Mouse (Mus musculus) liver, embryonic 16.5 days (tissue): Measurements from ENCODE around the gene Ppp1r15a. TPM values are rescaled to one million over a fixed set of nuclear protein-coding genes. Genes with fewer than 3 reads are reported as not detected.

Experiments used
- ATAC-seq: fragments of 200-750 bp; cut with Nextera tagmentation; 2 replicates; pipeline ENCODE4 v1.8.0; 2017; ENCODE audit warnings: low read depth, mild to moderate bottlenecking, moderate number of reproducible peaks, moderate library complexity
- H3K27ac ChIP-seq: fragments of 300-500 bp; sonication (generic); 2 replicates; pipeline ENCODE4 v1.5.1; 2014; ENCODE audit warnings: mild to moderate bottlenecking, low read length
- H3K27me3 ChIP-seq: fragments of 300-500 bp; sonication (generic); 2 replicates; pipeline ENCODE4 v1.6.1; 2014; ENCODE audit warnings: low read depth, low read length, mixed read lengths; ENCODE audit not compliant: control insufficient read depth, insufficient read depth
- H3K36me3 ChIP-seq: fragments of 300-500 bp; sonication (generic); 2 replicates; pipeline ENCODE4 v1.6.1; 2014; ENCODE audit warnings: mild to moderate bottlenecking; ENCODE audit not compliant: control insufficient read depth, insufficient read depth
- H3K4me1 ChIP-seq: fragments of 300-500 bp; sonication (generic); 2 replicates; pipeline ENCODE4 v1.6.1; 2014; ENCODE audit warnings: low read depth, low read length, mixed read lengths; ENCODE audit not compliant: control insufficient read depth
- H3K4me2 ChIP-seq: fragments of 300-500 bp; sonication (generic); 2 replicates; pipeline ENCODE4 v1.6.1; 2014; ENCODE audit warnings: low read depth, low read length, mixed read lengths
- H3K4me3 ChIP-seq: fragments of 300-500 bp; sonication (generic); 2 replicates; pipeline ENCODE4 v1.5.1; 2014; ENCODE audit warnings: low read depth, mild to moderate bottlenecking, low read length
- H3K9ac ChIP-seq: fragments of 300-500 bp; sonication (generic); 2 replicates; pipeline ENCODE4 v1.6.1; 2014; ENCODE audit warnings: low read depth, low read length
- H3K9me3 ChIP-seq: fragments of 300-500 bp; sonication (generic); replicated peaks from 2 replicates; pipeline ENCODE4 v1.6.1; 2016; ENCODE audit warnings: low read length; ENCODE audit not compliant: control insufficient read depth
- WGBS: fragments of 180-500 bp; shearing (Covaris S2); extraction: QIAGEN DNeasy Blood & Tissue Kit; methylation state at CpG from one replicate; pipeline ENCODE4 v1.1.7; 2014; ENCODE audit not compliant: insufficient replicate concordance; 5-methylcytosine and 5-hydroxymethylcytosine counted together
- polyA plus RNA-seq: library from polyadenylated mRNA; unstranded; fragments of >200 nt; fragmentation: Nextera tagmentation; extraction: Ambion mirVana; gene quantifications from 2 replicates; pipeline ENCODE4 v1.2.1, GENCODE M21; 2015

Gene Ppp1r15a
- polyA plus RNA-seq, 1 experiment from 2014 or later = 328 TPM

DNA sequence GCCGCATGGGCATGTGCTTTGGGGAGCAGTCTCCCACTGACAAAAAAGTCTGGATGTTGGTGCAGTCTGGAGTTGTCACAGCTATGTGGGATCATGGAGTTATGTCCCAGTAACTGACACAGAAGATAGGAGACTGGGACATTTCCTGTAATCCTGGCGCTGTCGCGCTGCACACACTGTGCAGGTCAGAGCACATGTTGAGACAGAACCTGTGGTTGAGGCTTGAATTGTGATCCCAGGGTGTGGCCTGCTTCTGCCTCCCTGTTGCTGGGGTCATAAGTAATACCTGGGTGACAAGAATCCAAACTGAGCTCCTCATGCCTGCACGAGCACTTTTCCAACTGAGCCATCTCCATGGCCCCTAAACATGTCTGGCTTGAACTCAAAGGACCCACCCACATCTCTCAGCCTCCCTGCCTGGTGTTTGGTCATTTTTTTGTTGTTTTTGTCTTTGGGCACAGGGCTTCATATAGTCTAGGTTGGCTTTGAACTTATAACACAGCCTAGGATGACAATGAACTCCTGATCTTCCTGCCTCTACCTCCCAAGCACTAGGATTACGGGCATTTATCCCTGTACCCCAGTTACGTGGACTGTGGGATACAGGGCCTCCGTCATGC lies 33.7 kb downstream of the Ppp1r15a start:
- WGBS = 87% methylated on average over 8 of the region's 8 CpGs
- H3K36me3 ChIP-seq = peaks cover 39% of the 10 kb centered on the region

DNA sequence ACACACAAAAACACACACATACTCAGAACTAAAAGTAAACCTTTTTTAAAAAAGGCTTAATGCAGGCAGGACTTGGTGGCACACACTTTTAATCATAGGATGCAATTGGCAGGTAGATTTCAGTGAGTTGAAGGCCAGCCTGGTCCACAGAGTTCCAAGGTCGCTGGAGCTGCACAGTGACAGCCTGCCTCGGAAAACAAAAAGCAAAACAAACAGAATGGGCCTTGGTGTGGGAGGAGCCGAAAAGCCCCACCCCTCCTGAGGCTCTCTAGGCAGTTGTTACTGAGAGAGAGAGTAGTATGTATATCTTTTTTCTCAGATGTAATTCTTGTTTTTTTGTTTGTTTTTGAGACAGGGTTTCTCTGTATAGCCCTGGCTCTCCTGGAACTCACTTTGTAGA lies 34.8 kb downstream of the Ppp1r15a start:
- H3K27me3 ChIP-seq = no peaks in the 10 kb centered on the region
- H3K9me3 ChIP-seq = no peaks in the 10 kb centered on the region
- H3K4me3 ChIP-seq = no peak overlapping the region
- peak overlapping the region; percentile 35; the same call in 1 of the 2 replicates for H3K4me2 ChIP-seq
- peak overlapping the region; percentile 69 for H3K27ac ChIP-seq
- H3K36me3 ChIP-seq = peaks cover 33% of the 10 kb centered on the region
- no peak overlapping the region for H3K9ac ChIP-seq
- WGBS = 12% methylated on average over 3 of the region's 3 CpGs
- ATAC-seq = peak; percentile 73
- H3K4me1 ChIP-seq = peaks cover 44% of the 10 kb centered on the region

More for the DNA sequence above, 33.7 kb downstream of the Ppp1r15a start:
- no peak overlapping the region for H3K9ac ChIP-seq
- no peak overlapping the region for H3K4me2 ChIP-seq
- H3K4me3 ChIP-seq = no peak overlapping the region
- no peaks in the 10 kb centered on the region for H3K27me3 ChIP-seq
- H3K9me3 ChIP-seq = no peaks in the 10 kb centered on the region
- H3K27ac ChIP-seq = peak overlapping the region; percentile 33; the same call in 1 of the 2 replicates
- ATAC-seq = no peak
- peaks cover 37% of the 10 kb centered on the region for H3K4me1 ChIP-seq

DNA sequence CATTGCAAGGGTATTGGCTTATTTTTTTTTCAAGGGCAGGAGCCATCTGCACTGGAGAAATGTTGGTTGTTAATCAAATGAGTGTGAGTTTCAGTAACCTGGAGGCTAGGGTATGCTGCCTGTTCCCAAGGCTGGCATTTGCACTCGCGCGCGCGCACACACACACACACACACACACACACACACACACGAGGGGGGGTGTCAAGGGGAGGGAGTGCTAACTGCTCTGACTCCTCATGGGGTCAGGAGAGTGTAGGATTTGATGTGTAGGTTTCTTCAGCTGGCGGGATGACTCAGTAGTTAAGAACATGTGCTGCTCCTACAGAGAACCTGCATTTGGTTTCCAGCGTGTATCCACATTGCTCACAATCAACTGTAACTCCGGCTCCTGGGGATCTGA lies 35.2 kb downstream of the Ppp1r15a start:
- peak overlapping the region; percentile 69 for H3K27ac ChIP-seq
- H3K4me2 ChIP-seq = peak overlapping the region; percentile 35; the same call in 1 of the 2 replicates
- H3K27me3 ChIP-seq = no peaks in the 10 kb centered on the region
- no peaks in the 10 kb centered on the region for H3K9me3 ChIP-seq
- WGBS = 53% methylated on average over 9 of the region's 9 CpGs
- peaks cover 48% of the 10 kb centered on the region for H3K4me1 ChIP-seq
- H3K9ac ChIP-seq = no peak overlapping the region
- ATAC-seq = no peak; the same call in 1 of the 2 replicates
- no peak overlapping the region for H3K4me3 ChIP-seq
- H3K36me3 ChIP-seq = peaks cover 33% of the 10 kb centered on the region

DNA sequence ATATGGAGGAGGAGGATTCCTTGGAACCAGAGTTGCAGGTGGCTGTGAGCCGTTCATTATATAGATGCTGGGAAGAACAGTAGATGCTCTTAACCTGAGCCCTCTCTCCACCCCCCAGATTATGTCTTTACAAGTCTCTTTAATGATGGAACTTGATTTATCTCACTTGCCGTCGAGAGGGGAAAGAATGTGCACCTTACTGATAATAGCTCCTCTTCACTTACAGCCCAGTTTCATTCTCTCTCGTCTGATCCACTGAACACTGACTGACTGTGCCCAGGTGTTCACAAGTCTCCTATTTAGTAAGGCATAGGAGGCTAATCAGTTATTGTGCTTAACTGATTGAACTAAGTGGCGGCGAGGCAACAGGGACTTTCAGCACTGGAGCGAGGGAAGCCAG lies 36.5 kb downstream of the Ppp1r15a start:
- Histone ChIP-seq H3K9ac (0 out of 2 replicates have a peak overlapping the region, but pooled peaks have one; percentile 6), H3K27ac (0 out of 2 replicates have a peak overlapping the region, but pooled peaks have one; percentile 15), H3K36me3 (peaks cover 22% of the 10 kb centered on the region), H3K9me3 (no peaks in the 10 kb centered on the region), H3K27me3 (no peaks in the 10 kb centered on the region), H3K4me3 (no peak overlapping the region), H3K4me1 (peaks cover 48% of the 10 kb centered on the region), H3K4me2 (peak overlapping the region; percentile 15; the same call in 1 of the 2 replicates)
- WGBS = 31% methylated on average over 7 of the region's 7 CpGs
- ATAC-seq = no peak

DNA sequence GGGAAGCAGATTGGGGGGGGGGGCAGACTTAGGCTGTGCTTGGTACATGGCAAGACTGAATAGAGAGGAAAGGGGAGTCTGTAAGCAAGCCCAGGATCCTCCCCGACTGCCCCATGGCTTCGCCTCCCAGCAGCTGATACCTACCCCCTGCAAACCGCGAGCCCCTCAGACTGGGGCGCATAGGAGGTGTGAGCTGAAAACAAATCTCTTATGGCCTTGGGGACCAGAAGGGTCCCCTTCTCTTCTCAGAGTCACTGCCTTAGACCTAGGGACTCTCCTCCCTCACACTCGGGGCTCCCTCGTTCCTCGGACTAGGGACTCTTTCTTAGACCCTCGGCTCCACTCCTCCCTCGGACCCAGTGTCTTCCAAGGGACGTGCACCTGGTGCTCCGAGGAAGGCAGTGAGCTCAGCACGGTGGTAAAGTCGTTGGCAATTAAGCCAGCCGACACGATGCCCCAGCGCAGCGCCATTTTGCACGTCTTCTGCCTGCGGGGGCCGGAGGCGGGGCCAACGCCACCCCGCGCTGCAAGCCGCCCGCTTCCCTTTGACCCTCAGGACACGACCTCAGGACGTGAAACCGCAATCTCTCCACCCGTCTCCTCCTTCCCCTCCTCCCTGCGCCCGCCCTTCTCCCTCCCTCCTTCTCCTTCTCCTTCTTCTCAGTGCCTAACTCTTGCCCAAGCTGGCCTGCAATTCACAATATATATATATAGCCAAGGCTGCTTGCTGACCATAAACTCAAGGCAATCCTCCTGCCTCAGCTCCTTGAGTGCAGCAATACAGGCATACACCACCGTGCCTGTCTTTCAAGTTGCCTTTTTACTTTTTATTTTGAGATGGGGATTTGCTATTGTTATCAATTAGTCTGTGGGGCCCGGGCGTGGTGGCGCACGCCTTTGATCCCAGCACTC lies 37.5 kb downstream of the Ppp1r15a start, which contains the start of gene Dhdh:
Dhdh (minus strand) TSS at position 513 of the 912 bp plus-strand sequence.
- Histone ChIP-seq H3K4me2 (peak within 1 kb of the TSS; percentile 36), H3K4me1 (peaks cover 48% of the 10 kb centered on the region), H3K4me3 (peak within 1 kb of the TSS; percentile 63), H3K9me3 (no peaks in the 10 kb centered on the region), H3K36me3 (peaks cover 11% of the 10 kb centered on the region), H3K9ac (peak within 1 kb of the TSS; percentile 58), H3K27me3 (no peaks in the 10 kb centered on the region), H3K27ac (peak within 1 kb of the TSS; percentile 69)
- ATAC-seq = peak; percentile 61
- 5% methylated on average over 38 of the region's 38 CpGs for WGBS

DNA sequence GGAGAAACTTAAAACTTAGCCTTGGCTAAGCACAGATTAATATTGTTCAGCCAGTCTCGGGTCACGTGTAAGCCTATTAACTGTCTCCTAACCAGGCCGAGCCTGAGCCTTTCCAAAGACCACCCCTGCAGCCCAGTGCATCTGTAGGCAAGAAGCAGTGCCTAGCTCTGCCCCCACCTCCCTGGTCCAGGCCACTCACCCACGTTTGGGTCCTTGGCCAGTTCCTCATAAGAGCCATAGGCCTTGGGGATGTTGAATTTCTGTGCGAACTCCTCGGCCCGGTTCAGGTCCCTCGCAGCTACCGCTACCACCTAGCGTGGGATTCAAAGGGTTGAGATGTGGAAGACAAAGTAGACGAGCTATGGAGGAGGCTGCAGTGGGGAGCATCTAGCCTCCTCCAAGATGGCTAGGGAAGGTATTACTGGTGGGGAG lies 38.2 kb downstream of the Ppp1r15a start:
- Histone ChIP-seq H3K9me3 (no peaks in the 10 kb centered on the region), H3K36me3 (peaks cover 5% of the 10 kb centered on the region; the same call in 1 of the 2 replicates), H3K9ac (peak overlapping the region; percentile 58), H3K4me2 (peak overlapping the region; percentile 36), H3K4me3 (peak overlapping the region; percentile 63), H3K4me1 (peaks cover 48% of the 10 kb centered on the region), H3K27ac (no peak overlapping the region), H3K27me3 (no peaks in the 10 kb centered on the region)
- no peak for ATAC-seq
- WGBS = 52% methylated on average over 11 of the region's 11 CpGs

DNA sequence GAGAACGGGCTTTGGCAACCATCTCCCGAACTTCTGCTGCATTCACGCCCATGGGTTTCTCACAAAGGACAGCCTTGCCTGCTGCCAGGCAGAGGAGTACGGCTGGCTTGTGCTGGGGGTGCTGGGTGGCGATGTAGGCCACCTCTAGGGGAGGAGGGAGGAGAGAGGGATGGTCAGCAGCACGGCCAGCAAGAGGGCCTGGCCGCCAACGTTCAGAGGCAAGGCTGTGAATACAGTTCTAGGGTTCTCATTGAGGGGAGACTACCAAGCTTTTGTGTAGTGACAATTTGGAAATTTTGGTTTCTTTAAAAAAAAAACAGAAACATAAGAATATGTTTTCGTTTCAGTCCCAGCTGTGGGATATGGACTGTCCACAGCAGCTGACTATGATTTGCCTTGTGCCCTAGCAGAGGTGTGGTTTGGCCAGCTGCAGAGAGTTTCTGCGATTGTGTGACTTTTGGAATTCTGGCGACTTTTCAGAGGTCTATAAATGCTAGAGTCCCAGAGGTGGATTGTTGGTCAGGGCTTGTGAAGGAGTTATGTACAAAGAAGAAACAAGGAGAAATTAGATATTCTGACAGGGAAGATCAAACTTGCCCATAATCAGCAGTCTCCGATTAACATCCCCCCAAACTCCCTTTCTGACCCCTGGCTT lies 39.2 kb downstream of the Ppp1r15a start, which contains the start of gene Gm45808:
Gm45808 (minus strand) TSS at position 51 of the 655 bp plus-strand sequence.
- Histone ChIP-seq H3K4me3 (no peak within 1 kb of the TSS), H3K9ac (no peak within 1 kb of the TSS), H3K27me3 (no peaks in the 10 kb centered on the region), H3K4me2 (no peak within 1 kb of the TSS), H3K9me3 (no peaks in the 10 kb centered on the region), H3K4me1 (peaks cover 48% of the 10 kb centered on the region), H3K36me3 (no peaks in the 10 kb centered on the region), H3K27ac (no peak within 1 kb of the TSS)
- ATAC-seq = no peak
- 76% methylated on average over 12 of the region's 12 CpGs for WGBS

DNA sequence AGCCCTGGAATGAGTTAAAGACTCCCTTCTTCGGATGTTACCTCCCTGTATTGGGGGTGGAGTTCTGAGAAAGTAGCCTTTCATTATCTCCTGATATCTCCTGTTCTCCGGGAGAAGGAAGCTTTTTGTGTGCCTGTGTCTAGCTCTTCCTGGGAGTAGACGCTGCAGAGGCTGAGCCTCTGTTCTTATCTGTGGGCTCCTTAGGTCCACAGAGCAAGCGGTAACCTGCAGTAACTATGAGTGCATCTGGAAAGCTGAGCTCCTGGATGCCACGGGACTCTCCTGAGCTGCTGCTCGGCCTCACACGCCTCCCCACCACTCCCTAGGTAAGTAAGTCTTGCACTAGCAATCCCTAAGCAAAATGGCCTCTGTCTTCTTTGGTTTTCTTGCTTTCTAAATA lies 39.9 kb downstream of the Ppp1r15a start:
- H3K4me1 ChIP-seq = peaks cover 44% of the 10 kb centered on the region
- H3K27me3 ChIP-seq = no peaks in the 10 kb centered on the region
- ATAC-seq = no peak
- H3K9ac ChIP-seq = no peak overlapping the region
- no peak overlapping the region for H3K27ac ChIP-seq
- H3K4me3 ChIP-seq = no peak overlapping the region
- no peak overlapping the region for H3K4me2 ChIP-seq
- no peaks in the 10 kb centered on the region for H3K36me3 ChIP-seq
- 27% methylated on average over 7 of the region's 7 CpGs for WGBS
- no peaks in the 10 kb centered on the region for H3K9me3 ChIP-seq
